Mouse (Mus musculus): Measurements from ENCODE around the gene Casq1.

Gene Casq1

DNA sequence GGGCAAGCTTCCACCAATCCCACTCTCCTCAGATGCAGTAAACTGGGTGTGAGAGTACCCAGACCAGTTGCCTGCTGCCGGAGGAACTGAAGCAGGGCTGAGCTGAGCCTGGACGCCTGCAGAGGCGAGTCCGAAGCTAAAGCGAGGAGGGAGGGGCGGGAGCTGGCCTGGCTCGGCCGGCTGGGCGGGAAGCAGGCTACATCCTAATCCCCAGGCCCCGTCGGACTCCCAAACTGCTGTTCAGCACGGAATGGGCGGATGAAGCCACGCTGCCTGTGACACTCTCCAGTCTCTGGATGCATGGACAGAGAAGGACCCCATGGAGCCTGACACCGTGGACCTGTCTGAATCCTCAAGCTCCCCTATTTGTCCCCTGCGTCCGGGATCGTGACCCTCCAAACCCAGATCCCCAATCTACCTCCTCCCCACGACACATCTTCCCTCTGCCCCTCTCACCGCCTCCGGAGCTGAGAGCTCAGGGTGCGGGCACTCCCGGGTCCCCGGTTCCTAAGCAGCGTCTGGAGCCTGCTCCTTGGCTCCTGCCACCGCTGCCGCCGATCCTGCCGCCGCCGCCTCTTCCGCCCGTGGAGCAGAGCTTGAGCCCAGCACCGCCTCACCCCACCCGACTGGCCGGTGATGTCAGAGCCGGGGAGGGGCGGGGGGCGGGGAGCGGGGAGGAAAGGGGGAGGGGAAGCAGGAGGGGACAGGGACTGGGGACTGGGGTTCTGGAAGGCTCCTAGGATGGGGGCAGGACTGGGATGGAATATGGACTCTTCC is 13.3 kb downstream of the Casq1 start, which contains the start of gene Pea15a:
TSS of gene Pea15a (minus strand) at position 664 of the 777 bp plus-strand sequence.
- DNase-seq (ENCODE audit: low spot score), result peak; percentile 88

DNA sequence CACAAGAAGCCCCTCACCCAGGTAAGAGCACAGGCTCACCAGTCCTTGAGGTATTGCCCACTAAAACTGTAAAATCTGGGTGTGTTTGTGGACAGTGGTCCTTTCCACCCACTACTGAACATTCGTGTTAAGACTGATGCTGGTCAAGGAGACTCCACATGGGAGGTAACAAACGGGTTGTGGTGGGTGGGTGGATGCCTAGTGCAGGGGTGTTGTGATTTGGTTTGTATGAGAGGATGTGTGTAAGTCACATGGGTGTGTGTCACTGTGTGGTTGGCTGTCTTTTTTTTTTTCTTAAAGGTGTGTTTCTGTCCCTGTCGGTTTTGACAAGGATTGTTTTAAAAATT is 14.0 kb downstream of the Casq1 start:
- no peak for DNase-seq (ENCODE audit: low spot score)

- no peak for DNase-seq (ENCODE audit: low spot score)
These were observed 14.6 kb downstream of the Casq1 start for GRCm38 (mm10) chr1:172204814-172205740.

GRCm38 (mm10) chr1:172204033-172204813 is 15.4 kb downstream of the Casq1 start:
- DNase-seq (ENCODE audit: low spot score), result no peak

- DNase-seq (ENCODE audit: low spot score), result no peak
These were observed 16.1 kb downstream of the Casq1 start for GRCm38 (mm10) chr1:172203566-172203965.

GRCm38 (mm10) chr1:172202894-172203522 is 16.7 kb downstream of the Casq1 start:
- DNase-seq (ENCODE audit: low spot score), result no peak

DNA sequence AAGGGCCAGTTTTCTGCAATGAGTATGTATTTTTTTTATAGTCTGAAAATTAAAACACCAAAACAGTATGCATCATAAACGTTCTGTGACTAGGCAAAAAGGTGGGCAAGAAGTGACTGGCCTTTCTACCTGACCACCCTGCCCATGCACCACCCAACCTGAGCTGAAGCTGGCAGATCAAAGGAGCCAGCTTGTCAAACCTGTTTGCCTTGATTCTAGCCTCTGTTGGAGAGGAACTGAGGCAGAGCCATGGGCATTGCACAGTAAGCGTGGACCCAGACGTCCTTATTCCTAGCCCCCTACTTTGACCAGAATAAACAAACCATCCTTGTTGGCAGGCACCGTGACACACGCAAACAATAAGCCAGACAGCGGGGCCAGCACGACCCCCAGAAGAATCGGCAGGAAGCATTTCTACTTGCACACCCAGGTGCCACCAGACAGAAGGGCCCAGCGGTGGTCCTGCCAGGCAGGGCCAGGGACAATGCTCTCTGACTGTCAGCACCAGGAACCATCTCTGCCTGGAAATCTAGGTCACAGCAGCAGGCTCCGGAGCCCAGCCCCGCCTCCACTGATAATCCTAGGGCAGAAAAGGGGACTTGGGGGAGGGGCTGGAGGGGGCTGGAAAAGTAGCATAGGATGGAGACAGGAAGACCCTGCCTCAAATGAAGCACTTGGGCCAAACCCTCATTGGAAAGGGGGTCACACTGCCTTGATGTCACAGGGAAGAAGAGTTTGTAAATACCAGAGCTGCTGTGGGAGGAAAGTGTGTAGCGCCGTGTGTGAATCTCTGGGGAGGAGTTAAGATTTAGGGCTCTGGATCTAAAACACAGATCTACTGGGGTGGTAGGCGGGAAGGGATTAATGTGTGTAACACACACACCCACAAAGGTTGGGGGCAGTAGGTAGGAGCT is 17.4 kb downstream of the Casq1 start:
- no peak for DNase-seq (ENCODE audit: low spot score)

GRCm38 (mm10) chr1:172200871-172201447 is 18.7 kb downstream of the Casq1 start:
- DNase-seq (ENCODE audit: low spot score), result no peak

DNA sequence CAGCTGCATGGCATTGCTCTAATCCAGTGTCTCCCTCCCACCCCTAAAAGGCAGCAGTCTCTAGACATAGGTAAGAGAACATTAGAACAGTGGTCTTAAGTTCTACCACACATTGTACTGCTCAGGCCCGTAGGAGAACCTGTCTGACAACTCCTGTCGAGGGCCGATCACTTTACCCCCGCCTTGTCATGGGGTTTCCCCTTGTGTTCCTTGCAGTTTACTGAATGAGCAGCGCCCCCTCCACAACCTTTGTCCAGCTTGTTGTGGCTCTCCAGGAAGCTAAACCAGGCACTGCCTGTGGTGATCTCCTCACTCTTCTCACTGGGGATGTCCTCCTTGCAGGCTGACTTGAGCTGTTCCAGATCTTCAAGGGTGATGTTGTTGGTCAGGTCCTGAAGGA is 19.5 kb downstream of the Casq1 start:
- no peak for DNase-seq (ENCODE audit: low spot score)

DNA sequence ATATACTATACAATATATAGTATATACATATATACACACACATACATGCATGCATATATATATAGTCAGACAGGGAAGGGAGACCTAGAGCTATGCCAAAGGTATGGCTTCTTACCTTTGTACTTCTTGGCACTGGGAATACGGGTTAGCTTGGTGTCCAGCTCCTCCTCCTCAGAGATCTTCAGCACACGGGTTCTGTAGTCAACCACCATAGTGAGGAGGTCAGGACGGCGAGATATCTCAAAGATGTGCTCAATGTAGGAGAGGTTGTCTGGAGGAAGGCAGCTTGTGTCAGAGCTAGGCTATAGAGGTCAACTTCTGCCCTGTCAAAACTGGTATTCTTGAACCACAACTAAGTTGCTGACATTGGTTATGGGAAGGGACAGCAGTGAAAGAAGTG is 20.7 kb downstream of the Casq1 start:
- no peak for DNase-seq (ENCODE audit: low spot score)

DNA sequence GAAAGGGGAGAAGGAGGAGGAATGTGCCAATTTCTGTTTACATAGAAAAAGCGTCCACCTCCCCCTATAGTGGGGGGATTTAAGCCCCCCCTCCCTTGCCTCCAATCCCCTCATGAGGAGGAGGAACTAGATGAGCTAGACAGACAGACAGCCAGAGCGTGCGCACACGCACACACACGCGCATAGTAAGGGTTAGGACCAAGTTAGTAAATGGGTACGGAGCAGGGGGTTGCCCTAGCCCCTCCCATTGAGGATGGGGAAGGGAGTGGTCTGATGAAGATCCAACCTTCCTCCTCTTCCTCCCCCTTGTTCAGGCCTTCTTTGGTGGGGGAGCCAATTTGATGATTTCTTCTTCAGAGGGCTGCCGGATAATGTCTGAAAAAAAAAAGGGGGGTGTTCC is 21.4 kb downstream of the Casq1 start:
- DNase-seq (ENCODE audit: low spot score), result no peak

DNA sequence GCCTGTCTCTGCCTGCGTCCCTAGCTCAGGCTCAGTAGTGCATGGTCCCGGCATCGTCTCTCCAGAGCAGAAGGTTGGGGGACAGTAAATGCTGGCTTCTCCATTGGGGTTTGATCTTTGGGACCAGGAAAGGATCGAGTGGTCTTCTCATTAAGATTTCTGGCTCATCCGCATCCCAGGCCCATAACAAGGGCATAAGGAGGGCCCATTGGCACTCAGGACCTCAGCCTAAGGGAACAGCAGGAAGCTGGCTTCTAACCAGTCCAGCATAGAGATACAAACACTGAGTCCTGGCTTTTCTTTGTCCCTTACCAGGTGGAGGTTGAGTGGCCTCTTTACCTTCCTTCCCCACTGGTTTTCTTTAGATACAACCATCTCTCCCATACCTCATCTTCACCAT is 21.8 kb downstream of the Casq1 start:
- no peak for DNase-seq (ENCODE audit: low spot score)

GRCm38 (mm10) chr1:172197146-172197545 is 22.5 kb downstream of the Casq1 start:
- DNase-seq (ENCODE audit: low spot score), result no peak

DNA sequence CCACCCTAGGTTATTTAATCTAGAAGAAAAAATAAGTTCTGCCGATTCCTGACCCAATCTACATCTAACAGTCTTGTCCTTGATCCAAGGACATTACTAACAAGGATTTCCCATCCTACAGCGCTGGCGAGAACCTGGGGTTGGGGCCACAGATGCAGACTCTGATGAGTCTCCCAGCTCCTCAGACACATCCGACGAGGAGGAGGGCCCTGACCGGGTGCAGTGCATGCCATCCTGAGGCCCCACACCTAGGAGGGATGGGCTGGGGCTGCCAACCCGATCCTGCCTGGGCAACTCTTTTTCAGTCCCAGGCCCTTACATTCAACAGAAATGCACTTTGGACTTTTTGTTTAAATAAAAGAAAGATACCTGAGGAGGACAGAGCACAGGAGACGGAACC is 25.2 kb downstream of the Casq1 start:
- no peak for DNase-seq (ENCODE audit: low spot score)

DNA sequence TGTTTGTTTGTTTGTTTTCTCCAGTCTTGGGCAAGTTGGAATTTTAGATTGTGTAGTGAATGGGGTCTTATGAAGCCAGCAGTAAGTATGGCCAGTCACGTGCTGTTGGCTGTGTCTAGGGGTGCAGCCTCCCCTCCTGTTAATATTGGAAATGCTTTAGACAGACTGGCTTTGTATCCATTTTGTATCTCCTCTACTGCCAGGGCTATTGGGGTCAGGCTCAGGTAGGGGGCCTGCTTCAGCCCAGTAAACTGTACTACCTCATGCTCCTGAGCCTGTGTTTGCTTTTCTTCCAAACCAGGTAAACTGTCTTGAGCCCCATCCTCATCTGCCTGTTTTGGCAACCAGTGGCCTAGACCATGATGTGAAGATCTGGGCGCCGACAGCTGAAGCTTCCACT is 27.5 kb downstream of the Casq1 start:
- no peak for DNase-seq (ENCODE audit: low spot score)

GRCm38 (mm10) chr1:172191578-172191977 is 28.1 kb downstream of the Casq1 start:
- no peak for DNase-seq (ENCODE audit: low spot score)

DNA sequence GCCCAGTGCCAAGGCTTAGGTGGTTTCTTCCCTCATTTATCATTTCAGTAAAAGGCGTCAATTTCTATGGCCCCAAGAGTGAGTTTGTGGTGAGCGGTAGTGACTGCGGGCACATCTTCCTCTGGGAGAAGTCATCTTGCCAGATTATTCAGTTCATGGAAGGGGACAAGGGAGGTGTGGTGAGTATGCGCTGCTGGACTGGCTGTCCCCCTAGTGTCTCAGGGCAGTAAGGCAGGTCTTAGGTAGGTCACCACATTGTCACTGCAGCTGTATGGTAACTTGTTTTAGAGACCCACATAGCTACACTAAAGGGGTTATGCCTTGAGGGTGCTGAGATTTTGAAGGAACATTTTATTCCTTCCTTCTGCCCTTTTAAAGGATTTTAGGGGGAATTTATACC is 30.8 kb downstream of the Casq1 start:
- DNase-seq (ENCODE audit: low spot score), result no peak

GRCm38 (mm10) chr1:172186401-172187289 is 33.0 kb downstream of the Casq1 start:
- no peak for DNase-seq (ENCODE audit: low spot score)

DNA sequence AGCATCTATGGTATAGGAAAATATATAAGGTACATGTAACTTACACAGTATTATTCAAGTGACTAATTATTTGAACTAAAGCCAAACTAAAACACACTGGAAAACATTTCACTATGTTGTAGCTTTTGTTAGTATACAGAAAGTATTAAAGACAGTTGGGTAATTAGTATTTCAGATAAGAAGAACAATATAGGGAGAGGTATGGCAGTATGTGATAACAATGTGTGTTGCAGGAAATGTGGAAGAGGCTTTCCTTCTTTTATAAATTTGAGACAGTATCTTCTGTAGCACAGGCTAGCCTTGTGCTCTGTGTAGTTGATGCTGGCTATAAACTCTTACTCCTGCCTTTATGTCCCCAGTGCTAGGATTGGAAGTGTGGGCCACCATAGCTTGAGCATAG is 35.8 kb downstream of the Casq1 start:
- no peak for DNase-seq (ENCODE audit: low spot score)

Data from lung, postnatal 25 days (tissue).